Mouse (Mus musculus): ENCODE measurements around the gene Olfr589.
"Not testable (repeated sequence)": the region's sequence is repeated elsewhere in the genome, so short reads cannot be mapped to it uniquely, and the experiment has no call there.

The Olfr589 gene

GRCm38 (mm10) chr7:103156256-103156655, at the start of gene Olfr589:
Gene Olfr589, minus strand, starts transcription at chr7:103156356.
- DNase-seq = no peak

GRCm38 (mm10) chr7:103184503-103184902, 28.3 kb upstream of the Olfr589 start, which contains the start of gene Olfr592:
Gene Olfr592, plus strand, starts transcription at chr7:103184803.
- not testable (repeated sequence) for DNase-seq

- DNase-seq = no peak
These were observed 22.1 kb upstream of the Olfr589 start, which contains the start of gene Olfr591 for GRCm38 (mm10) chr7:103178240-103178639. Gene Olfr591, minus strand, starts transcription at chr7:103178340.

GRCm38 (mm10) chr7:103169697-103170096, 13.5 kb upstream of the Olfr589 start:
- no peak for DNase-seq

GRCm38 (mm10) chr7:103140579-103140978, 15.6 kb downstream of the Olfr589 start, which contains the start of gene Olfr588-ps1:
Gene Olfr588-ps1, plus strand, starts transcription at chr7:103140879.
- no peak for DNase-seq

GRCm38 (mm10) chr7:103125538-103125937, 30.6 kb downstream of the Olfr589 start, which contains the start of gene Olfr586:
Gene Olfr586, minus strand, starts transcription at chr7:103125638.
- no peak for DNase-seq

- no peak for DNase-seq
These were observed 36.8 kb downstream of the Olfr589 start for GRCm38 (mm10) chr7:103119406-103119805.

Measured in retina, postnatal 1 day (tissue).